Mouse (Mus musculus) liver, embryonic 12.5 days (tissue): ENCODE results near the gene Filip1. TPM values are rescaled to one million over a fixed set of nuclear protein-coding genes. Genes with fewer than 3 reads are reported as not detected.

Experiments used
- ATAC-seq: fragments of 200-750 bp; cut with Nextera tagmentation; 2 replicates; pipeline ENCODE4 v1.8.0; 2017; ENCODE audit warnings: moderate number of reproducible peaks, mild to moderate bottlenecking, moderate library complexity
- H3K27ac ChIP-seq: fragments of 300-500 bp; sonication (generic); 2 replicates; pipeline ENCODE4 v1.5.1; 2016; ENCODE audit warnings: mild to moderate bottlenecking
- H3K27me3 ChIP-seq: fragments of 300-500 bp; sonication (generic); replicated peaks from 2 replicates; pipeline ENCODE4 v1.6.1; 2016; ENCODE audit warnings: mild to moderate bottlenecking, moderate library complexity
- H3K36me3 ChIP-seq: fragments of 300-500 bp; sonication (generic); 2 replicates; pipeline ENCODE4 v1.6.1; 2016; ENCODE audit warnings: mild to moderate bottlenecking, moderate library complexity
- H3K4me1 ChIP-seq: fragments of 300-500 bp; sonication (generic); 2 replicates; pipeline ENCODE4 v1.6.1; 2016
- H3K4me2 ChIP-seq: fragments of 300-500 bp; sonication (generic); 2 replicates; pipeline ENCODE4 v1.6.1; 2016; ENCODE audit warnings: mild to moderate bottlenecking, moderate library complexity
- H3K4me3 ChIP-seq: fragments of 300-500 bp; sonication (generic); 2 replicates; pipeline ENCODE4 v1.5.1; 2016; ENCODE audit warnings: mild to moderate bottlenecking, moderate library complexity
- H3K9ac ChIP-seq: fragments of 300-500 bp; sonication (generic); 2 replicates; pipeline ENCODE4 v1.6.1; 2016; ENCODE audit warnings: mild to moderate bottlenecking, moderate library complexity
- H3K9me3 ChIP-seq: fragments of 300-500 bp; sonication (generic); replicated peaks from 2 replicates; pipeline ENCODE4 v1.6.1; 2016; ENCODE audit warnings: mild to moderate bottlenecking, moderate library complexity
- WGBS: fragments of 180-500 bp; shearing (Covaris S2); methylation state at CpG from one replicate; pipeline ENCODE4 v1.1.7; 2016; ENCODE audit not compliant: insufficient replicate concordance; 5-methylcytosine and 5-hydroxymethylcytosine counted together
- polyA plus RNA-seq: library from polyadenylated mRNA; unstranded; fragments of >200 nt; fragmentation: Nextera tagmentation; extraction: Ambion mirVana; gene quantifications from 2 replicates; pipeline ENCODE4 v1.2.1, GENCODE M21; 2016

Gene Filip1
- polyA plus RNA-seq, 1 experiment from 2014 or later = 1.2 TPM

DNA sequence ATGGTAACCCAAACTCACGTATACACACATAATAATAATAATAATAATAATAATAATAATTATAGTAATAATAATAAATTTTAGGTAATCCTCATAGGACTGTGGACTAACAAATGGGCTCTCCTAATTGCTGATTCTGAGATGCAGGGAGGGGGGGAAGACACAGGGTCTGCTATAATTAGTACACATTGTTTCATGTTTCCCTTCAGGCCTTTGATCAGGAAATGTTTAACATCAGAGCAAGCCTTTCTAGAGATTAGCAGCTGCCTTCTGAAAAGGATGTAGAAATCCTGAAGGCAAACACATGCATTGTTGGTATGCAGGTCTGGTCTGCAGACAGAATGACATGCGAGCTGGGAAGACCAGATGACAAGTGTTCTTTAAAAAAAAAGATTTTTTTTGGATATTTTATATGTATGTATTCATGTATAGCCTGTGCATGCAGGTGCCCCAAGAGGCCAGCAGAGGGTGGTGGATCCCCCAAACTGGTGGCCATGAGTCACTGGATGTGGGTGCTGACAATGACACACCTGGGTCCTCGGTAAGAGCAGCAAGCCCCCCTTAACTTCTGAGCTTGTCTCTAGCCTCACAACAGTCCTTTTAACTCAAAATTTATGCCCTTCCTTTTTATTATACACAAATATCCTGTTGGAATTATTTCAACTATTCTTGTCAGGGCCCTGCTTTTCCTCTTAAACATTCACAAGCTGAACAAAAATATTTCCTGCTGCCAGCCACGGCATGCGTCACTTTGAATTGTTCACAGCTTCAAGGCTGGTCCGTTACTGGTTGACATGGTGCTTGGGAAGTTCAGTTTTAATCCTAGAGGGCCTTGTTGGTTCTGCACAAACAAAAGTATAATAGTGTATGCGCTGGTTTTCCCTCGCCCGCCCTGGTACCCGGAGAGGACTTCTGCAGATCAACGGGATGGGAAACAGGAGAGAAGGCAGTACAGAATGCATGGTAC lies 127.1 kb downstream of the Filip1 start:
- Histone ChIP-seq H3K9me3 (no peaks in the 10 kb centered on the region), H3K27ac (no peak overlapping the region), H3K4me2 (no peak overlapping the region), H3K4me3 (no peak overlapping the region), H3K36me3 (no peaks in the 10 kb centered on the region), H3K27me3 (no peaks in the 10 kb centered on the region), H3K9ac (no peak overlapping the region), H3K4me1 (no peaks in the 10 kb centered on the region)
- 68% methylated on average over 11 of the region's 11 CpGs for WGBS
- no peak for ATAC-seq

DNA sequence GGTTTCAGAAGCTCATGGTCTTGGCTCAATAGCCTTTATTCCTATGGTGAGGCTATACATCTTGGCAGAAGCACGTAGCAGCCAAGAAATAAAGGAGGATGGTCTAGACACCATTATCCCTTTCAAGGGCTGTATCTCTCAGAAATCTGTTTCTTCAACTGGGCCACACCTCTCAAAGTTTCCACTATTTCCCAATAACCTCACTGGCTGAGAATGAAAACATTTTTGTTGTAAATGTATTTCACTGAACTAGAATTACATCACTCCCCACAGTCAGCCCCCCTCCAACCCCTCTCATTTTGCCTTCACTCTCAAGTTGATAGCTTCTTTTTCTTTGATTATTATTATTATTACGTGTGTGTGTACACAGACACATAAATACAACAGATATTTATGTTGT lies 129.5 kb downstream of the Filip1 start:
- Histone ChIP-seq H3K36me3 (no peaks in the 10 kb centered on the region), H3K27ac (no peak overlapping the region), H3K4me3 (no peak overlapping the region), H3K9me3 (no peaks in the 10 kb centered on the region), H3K4me2 (no peak overlapping the region), H3K4me1 (no peaks in the 10 kb centered on the region), H3K27me3 (no peaks in the 10 kb centered on the region), H3K9ac (no peak overlapping the region)
- 60% methylated on average over 2 of the region's 2 CpGs for WGBS
- no peak for ATAC-seq

DNA sequence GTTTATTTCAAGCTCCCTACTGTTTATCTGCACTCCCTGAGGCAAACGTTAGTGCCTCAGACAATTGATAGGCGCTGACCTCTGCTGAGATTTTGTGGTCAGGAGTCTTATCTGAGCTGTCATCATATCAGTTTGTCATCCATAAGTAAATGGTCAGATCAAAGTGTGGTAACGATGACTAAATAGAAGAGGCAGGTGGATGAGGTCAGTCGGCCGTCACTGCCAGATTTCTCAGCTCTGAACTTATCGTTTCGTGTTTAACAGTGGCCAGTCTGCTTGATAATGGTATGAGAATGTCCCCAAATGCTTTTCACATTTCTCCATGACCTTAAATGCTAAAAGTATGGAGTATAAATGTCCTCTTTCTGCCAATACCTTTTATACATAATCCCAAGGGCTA lies 132.6 kb downstream of the Filip1 start:
- Histone ChIP-seq H3K27me3 (no peaks in the 10 kb centered on the region), H3K4me1 (no peaks in the 10 kb centered on the region), H3K9me3 (no peaks in the 10 kb centered on the region), H3K4me3 (no peak overlapping the region), H3K27ac (no peak overlapping the region), H3K4me2 (no peak overlapping the region), H3K36me3 (no peaks in the 10 kb centered on the region), H3K9ac (no peak overlapping the region)
- no peak for ATAC-seq
- 53% methylated on average over 7 of the region's 7 CpGs for WGBS

DNA sequence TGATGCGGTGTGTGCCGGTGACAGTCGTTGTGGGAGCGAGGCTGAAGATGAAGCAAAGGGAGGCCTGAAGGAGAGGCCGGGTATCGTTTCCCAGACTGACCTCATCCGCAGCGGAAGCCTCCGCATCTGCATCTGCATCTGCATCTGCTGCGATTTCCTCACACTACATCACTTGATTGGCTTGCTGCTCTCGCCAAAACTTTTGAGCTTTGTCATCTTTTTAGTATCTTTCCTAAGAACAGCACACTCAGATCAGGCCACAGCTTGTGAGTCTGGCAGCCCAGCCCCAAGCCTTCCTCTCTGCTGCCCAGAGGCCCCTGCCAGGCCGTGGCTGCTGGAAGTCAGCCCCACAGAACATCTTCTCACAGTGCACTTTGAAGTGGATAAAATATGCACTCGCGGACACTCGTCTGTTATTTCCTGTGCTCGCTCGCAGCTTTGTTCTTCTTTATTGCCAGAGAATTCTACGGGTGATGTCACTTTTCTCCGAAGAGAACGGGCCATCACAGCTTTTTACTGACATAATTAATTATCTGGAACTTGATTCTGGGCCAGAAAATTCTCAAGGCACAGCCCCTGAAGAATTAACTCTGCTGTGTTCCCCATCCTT lies 137.0 kb downstream of the Filip1 start:
- no peaks in the 10 kb centered on the region for H3K4me1 ChIP-seq
- no peak for ATAC-seq
- WGBS = 73% methylated on average over 20 of the region's 20 CpGs
- no peak overlapping the region for H3K9ac ChIP-seq
- H3K27me3 ChIP-seq = no peaks in the 10 kb centered on the region
- no peaks in the 10 kb centered on the region for H3K9me3 ChIP-seq
- no peak overlapping the region for H3K4me2 ChIP-seq
- no peak overlapping the region for H3K27ac ChIP-seq
- H3K36me3 ChIP-seq = no peaks in the 10 kb centered on the region
- no peak overlapping the region for H3K4me3 ChIP-seq

DNA sequence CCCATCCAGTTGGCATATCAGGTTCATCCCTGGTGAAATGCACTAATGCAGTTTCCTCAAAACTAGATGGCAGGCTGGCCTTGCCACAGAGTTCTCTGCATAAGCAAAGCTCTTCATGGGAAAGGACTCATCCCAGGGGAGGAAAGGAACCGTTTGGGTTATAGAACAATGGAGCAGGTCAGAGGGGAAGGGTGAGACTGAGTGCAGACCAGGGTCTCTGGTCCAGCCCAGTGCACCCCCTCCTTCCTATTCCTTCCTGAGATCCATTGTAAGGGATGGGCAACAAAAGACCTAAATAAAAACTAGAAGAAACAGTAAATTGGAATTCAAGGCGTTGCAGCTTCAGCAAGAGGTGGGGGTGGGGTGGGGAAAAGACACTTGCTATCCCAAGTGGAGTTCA lies 140.1 kb downstream of the Filip1 start:
- H3K36me3 ChIP-seq = no peaks in the 10 kb centered on the region
- H3K9me3 ChIP-seq = no peaks in the 10 kb centered on the region
- no peak for ATAC-seq
- H3K4me1 ChIP-seq = no peaks in the 10 kb centered on the region
- no peaks in the 10 kb centered on the region for H3K27me3 ChIP-seq
- H3K4me3 ChIP-seq = no peak overlapping the region
- no peak overlapping the region for H3K9ac ChIP-seq
- H3K27ac ChIP-seq = no peak overlapping the region
- 31% methylated on average over 2 of the region's 2 CpGs for whole genome bisulfite sequencing
- H3K4me2 ChIP-seq = no peak overlapping the region

DNA sequence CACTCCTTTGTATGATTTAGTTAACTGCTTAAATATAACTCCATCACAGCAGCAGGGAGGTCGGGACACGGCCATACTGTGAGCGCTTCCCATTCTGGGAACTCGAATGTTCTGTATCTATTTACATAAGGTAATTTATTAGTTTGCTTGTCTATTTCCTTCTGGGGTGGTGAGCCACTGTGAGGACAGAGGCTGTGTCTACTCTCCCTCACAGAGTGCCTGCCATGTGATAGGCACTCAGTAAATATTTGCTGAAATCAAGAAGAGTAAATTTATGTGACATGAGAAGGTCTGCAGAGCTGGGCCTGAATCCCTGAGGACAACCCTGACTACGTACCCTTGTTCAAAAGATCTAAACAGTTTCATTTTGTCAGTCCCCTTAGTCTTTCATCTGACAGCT lies 143.1 kb downstream of the Filip1 start:
- Histone ChIP-seq H3K27me3 (no peaks in the 10 kb centered on the region), H3K4me3 (no peak overlapping the region), H3K4me2 (no peak overlapping the region), H3K4me1 (no peaks in the 10 kb centered on the region), H3K9ac (no peak overlapping the region), H3K36me3 (no peaks in the 10 kb centered on the region), H3K9me3 (no peaks in the 10 kb centered on the region), H3K27ac (no peak overlapping the region)
- WGBS = 70% methylated on average over 5 of the region's 5 CpGs
- no peak for ATAC-seq

DNA sequence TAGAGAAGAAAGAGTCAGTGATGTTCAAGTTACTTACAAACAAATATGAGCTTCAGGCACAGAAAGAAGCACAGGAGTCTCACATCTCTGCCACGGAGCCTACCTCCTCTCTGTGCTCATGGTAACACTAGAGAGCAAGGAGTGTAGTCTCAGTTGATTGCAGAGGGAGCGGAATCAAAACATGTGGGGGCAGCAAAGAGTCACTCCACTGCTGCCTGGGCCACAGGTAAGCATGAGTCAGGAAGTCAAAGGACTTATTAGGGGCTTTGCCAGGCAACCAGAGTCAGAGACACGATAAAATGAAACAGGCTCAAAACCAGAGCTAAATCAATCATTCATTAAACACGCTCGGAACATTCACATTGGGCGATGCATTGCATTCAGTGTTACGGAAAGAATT lies 146.7 kb downstream of the Filip1 start:
- H3K4me2 ChIP-seq = no peak overlapping the region
- H3K36me3 ChIP-seq = no peaks in the 10 kb centered on the region
- no peaks in the 10 kb centered on the region for H3K27me3 ChIP-seq
- no peak for ATAC-seq
- H3K4me3 ChIP-seq = no peak overlapping the region
- H3K4me1 ChIP-seq = no peaks in the 10 kb centered on the region
- WGBS = 61% methylated on average over 7 of the region's 7 CpGs
- no peak overlapping the region for H3K9ac ChIP-seq
- H3K9me3 ChIP-seq = no peaks in the 10 kb centered on the region
- H3K27ac ChIP-seq = no peak overlapping the region

DNA sequence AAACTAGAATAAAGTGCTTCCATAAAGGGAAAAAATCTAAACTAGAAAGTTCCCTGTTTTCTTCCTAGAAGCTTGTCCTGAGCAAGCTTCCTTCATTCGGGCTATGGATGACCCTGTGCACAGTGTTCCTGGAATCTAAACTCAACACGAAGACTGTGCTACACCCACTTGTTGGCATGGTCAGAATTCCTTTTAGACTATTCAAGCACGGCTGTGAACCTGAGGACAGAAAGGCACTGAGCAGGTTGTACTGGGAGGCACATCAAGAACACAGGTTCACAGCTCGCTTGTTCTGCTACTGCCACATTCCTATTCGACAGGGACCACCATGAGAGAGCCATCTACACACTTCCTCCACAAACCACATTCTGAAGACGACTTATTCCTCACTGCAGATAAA lies 150.1 kb downstream of the Filip1 start:
- Histone ChIP-seq H3K4me2 (no peak overlapping the region), H3K36me3 (no peaks in the 10 kb centered on the region), H3K9ac (no peak overlapping the region), H3K9me3 (no peaks in the 10 kb centered on the region), H3K4me1 (no peaks in the 10 kb centered on the region), H3K27me3 (no peaks in the 10 kb centered on the region), H3K27ac (no peak overlapping the region), H3K4me3 (no peak overlapping the region)
- ATAC-seq = no peak
- WGBS = 45% methylated on average over 6 of the region's 6 CpGs

DNA sequence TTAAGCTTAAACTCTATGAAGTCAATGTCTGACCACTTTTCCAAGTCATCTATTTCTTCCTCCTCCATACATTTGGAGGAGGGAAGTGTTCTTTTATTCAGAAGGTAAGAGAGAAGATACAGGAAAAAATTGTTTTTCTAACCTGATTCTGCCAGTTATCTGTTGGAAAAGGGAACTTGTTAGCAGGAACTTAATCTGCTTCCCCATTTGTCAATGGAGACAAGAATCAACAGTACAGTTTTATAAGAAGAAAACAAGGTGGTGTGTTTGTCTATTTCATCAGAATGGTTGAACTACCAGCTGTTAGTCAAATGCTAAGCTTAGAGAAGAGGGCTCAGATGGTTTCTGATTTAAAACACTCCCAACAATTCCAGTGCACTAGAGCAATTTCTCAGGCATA lies 165.6 kb downstream of the Filip1 start:
- H3K9me3 ChIP-seq = no peaks in the 10 kb centered on the region
- H3K4me2 ChIP-seq = no peak overlapping the region
- no peak overlapping the region for H3K4me3 ChIP-seq
- no peaks in the 10 kb centered on the region for H3K27me3 ChIP-seq
- H3K9ac ChIP-seq = no peak overlapping the region
- ATAC-seq = no peak
- H3K4me1 ChIP-seq = no peaks in the 10 kb centered on the region
- no peak overlapping the region for H3K27ac ChIP-seq
- H3K36me3 ChIP-seq = no peaks in the 10 kb centered on the region

DNA sequence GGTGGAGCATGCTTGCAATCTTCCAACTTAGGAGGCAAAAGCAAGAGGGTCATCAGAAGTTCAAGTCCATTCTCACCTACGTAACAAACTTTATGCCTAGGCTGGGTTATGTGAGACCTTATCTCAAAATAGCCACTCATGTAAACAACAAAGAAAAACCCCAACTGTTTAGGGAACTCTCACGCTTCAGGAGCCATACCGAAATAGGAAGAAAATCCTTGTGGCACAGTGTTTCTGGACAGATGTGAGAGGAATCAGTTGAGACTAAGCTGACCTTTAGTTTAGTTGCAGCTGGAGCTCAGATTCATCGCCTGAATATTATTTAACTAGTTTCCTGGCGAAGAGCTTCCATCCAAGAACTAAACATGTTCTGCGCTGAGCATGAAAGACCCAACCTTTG lies 170.0 kb downstream of the Filip1 start:
- Histone ChIP-seq H3K36me3 (no peaks in the 10 kb centered on the region), H3K4me3 (no peak overlapping the region), H3K9me3 (no peaks in the 10 kb centered on the region), H3K4me1 (no peaks in the 10 kb centered on the region), H3K27ac (no peak overlapping the region), H3K27me3 (no peaks in the 10 kb centered on the region), H3K9ac (no peak overlapping the region), H3K4me2 (no peak overlapping the region)
- 67% methylated on average over 6 of the region's 6 CpGs for WGBS
- ATAC-seq = no peak

DNA sequence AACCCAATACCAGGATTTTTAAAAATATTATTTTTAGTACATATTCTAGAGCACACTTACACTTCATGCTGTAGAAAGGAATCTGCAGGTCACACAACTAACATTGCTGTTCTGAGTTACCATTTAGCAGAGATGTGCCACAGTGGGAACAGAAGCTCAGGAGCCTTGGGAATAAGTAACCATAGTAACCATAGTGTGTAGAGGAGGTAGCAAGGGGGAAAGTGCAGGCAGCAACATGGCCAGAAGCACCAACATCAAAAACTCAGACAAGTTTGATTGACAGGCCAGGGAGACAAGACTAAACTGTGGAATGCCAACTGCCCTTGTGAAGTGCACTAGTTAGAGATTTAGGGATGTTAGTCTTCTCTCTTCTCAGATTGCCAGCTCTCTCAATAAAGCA lies 170.6 kb downstream of the Filip1 start:
- Histone ChIP-seq H3K4me1 (no peaks in the 10 kb centered on the region), H3K9ac (no peak overlapping the region), H3K27me3 (no peaks in the 10 kb centered on the region), H3K9me3 (no peaks in the 10 kb centered on the region), H3K4me2 (no peak overlapping the region), H3K27ac (no peak overlapping the region), H3K36me3 (no peaks in the 10 kb centered on the region), H3K4me3 (no peak overlapping the region)
- no peak for ATAC-seq

DNA sequence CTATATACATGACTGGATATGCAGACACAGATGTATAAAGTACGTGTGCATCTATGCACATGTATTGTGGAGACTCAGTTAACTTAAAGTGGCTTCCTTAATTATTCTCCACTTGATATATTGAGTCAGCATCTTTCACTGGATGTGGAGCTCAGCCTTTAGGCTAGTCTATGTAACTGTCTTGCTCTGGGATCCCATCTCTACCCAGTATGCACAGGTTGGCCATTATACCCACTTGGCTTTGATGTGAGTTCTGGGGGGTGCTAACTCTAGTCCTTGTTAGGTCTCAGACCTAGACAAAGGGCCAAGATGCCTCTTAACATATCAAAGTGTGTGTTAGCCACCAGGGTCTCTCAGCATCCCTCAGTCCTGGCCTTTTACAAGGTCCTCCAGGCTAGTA lies 181.4 kb downstream of the Filip1 start:
- 81% methylated on average over 1 of the region's 1 CpGs for WGBS
- Histone ChIP-seq H3K9me3 (no peaks in the 10 kb centered on the region), H3K9ac (no peak overlapping the region), H3K4me2 (no peak overlapping the region), H3K27ac (no peak overlapping the region), H3K4me1 (no peaks in the 10 kb centered on the region), H3K36me3 (no peaks in the 10 kb centered on the region), H3K27me3 (no peaks in the 10 kb centered on the region), H3K4me3 (no peak overlapping the region)
- no peak for ATAC-seq

DNA sequence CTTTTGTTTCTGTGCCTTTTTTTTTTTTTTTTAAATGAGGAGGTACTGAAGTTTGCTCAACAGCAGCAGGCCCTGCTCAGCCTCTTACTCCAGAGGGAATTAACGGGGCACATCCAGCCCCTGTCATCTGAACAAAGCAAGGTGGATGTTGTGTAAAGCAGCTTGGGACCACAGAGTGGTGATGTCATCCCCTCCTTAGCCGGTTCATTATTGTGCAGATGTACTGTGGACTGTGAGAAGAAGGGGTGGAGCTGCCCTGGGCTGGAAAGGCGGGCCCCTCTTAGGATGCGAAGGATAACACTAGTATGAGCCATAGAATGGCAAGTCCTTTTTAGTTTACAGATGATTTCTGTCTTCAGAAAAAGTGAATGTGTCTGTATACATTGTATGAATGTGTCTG lies 181.8 kb downstream of the Filip1 start:
- Histone ChIP-seq H3K9me3 (no peaks in the 10 kb centered on the region), H3K27ac (no peak overlapping the region), H3K4me3 (no peak overlapping the region), H3K9ac (no peak overlapping the region), H3K27me3 (no peaks in the 10 kb centered on the region), H3K4me2 (no peak overlapping the region), H3K4me1 (no peaks in the 10 kb centered on the region), H3K36me3 (no peaks in the 10 kb centered on the region)
- 41% methylated on average over 4 of the region's 4 CpGs for WGBS
- ATAC-seq = no peak
